Mouse (Mus musculus): ENCODE measurements around the gene Rab28. TPM values are rescaled to one million over a fixed set of nuclear protein-coding genes. Genes with fewer than 3 reads are reported as not detected.
"Not testable (repeated sequence)": the region's sequence is repeated elsewhere in the genome, so short reads cannot be mapped to it uniquely, and the experiment has no call there.

Rab28 gene
- polyA plus RNA-seq, 1 experiment: 27.2 TPM

DNA sequence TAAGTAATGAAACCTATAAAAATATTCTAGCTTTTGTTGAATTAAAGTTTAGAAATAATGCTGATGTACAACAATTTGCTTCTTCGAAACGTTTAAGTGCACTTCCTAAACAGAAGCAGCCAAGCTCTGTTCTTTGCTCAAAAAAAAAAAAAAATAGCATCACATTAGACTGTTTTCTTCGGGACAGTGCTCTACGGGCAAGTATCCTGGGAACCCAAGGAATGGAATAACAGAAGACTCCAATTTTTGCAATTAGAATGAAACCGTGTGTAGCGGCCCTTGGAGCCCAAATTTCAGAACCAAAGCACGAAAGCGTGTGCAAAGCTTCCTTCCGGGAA, 1.2 kb downstream of the Rab28 start:
- no peaks in the 10 kb centered on the region for H3K36me3 ChIP-seq (ENCODE audit: control insufficient read depth, insufficient read depth, low read length)
- no peaks in the 10 kb centered on the region for H3K27me3 ChIP-seq (replicated peaks; ENCODE audit: control insufficient read depth, insufficient read depth, low read length)
- peak overlapping the region; percentile 72 for H3K4me3 ChIP-seq (ENCODE audit: insufficient read depth, low read depth, low read length)
- no peak for TF ChIP-seq POLR2A (IDR thresholded peaks at IDR 0.05; ENCODE audit: low read depth, low read length)
- TF ChIP-seq CTCF (conservative IDR thresholded peaks at IDR 0.05; ENCODE audit: insufficient read depth, insufficient read length, low read depth, low read length): no peak
- no peaks in the 10 kb centered on the region; the same call in 1 of the 2 replicates for H3K4me1 ChIP-seq (ENCODE audit: control insufficient read depth, insufficient read depth, low read length)
- no peak overlapping the region for H3K27ac ChIP-seq (ENCODE audit: insufficient read depth, low read depth, low read length)
- DNase-seq: no peak
- WGBS: 5% methylated on average over 9 of the region's 9 CpGs

DNA sequence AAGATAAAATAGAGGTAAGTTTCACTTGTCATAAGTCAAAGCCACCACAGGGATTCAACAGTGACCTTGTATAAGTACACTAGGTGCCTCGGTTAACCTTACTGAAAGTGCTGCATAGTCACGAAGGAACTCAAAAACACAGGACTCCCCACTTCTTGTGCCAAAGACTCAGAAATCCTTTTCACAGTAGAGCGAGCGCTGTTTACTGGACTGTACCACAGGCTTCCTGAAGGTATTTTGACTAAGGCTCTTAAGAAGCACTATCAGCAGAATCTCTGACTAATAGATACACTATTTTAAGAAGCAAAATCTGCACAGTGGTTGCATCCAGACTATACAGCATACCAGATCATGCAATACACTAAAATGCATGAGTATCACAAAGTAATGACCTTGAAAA, 6.9 kb downstream of the Rab28 start:
- H3K27me3 ChIP-seq (replicated peaks; ENCODE audit: control insufficient read depth, insufficient read depth, low read length); H3K27ac ChIP-seq (ENCODE audit: insufficient read depth, low read depth, low read length); H3K36me3 ChIP-seq (ENCODE audit: control insufficient read depth, insufficient read depth, low read length); H3K4me1 ChIP-seq (ENCODE audit: control insufficient read depth, insufficient read depth, low read length); H3K4me3 ChIP-seq (ENCODE audit: insufficient read depth, low read depth, low read length): not testable (repeated sequence)
- WGBS: 38% methylated on average over 4 of the region's 4 CpGs
- peak; percentile 37 for DNase-seq

DNA sequence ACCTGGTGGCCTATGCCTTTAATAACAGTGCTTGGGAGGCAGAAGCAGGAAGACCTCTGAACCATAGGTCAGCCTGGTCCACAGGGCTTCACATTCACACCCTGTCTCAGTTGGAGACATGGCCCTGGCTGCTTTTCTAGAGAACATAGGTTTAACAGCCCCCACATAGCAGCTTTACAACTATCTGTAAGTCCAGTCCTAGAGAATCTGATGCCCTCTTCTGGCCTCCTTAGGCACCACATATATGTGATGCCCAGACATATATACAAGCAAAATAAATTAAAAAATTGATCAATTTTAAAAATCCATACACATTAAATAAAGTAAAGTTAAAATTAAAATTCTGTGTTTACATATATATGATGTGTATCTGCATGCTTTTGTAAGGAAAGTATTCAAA, 10.0 kb downstream of the Rab28 start:
- Histone ChIP-seq H3K27ac (ENCODE audit: insufficient read depth, low read depth, low read length) (no peak overlapping the region), H3K4me1 (ENCODE audit: control insufficient read depth, insufficient read depth, low read length) (no peaks in the 10 kb centered on the region), H3K36me3 (ENCODE audit: control insufficient read depth, insufficient read depth, low read length) (no peaks in the 10 kb centered on the region), H3K27me3 (replicated peaks; ENCODE audit: control insufficient read depth, insufficient read depth, low read length) (no peaks in the 10 kb centered on the region), H3K4me3 (ENCODE audit: insufficient read depth, low read depth, low read length) (no peak overlapping the region)
- TF ChIP-seq POLR2A (IDR thresholded peaks at IDR 0.05; ENCODE audit: low read depth, low read length) (no peak), CTCF (conservative IDR thresholded peaks at IDR 0.05; ENCODE audit: insufficient read depth, insufficient read length, low read depth, low read length) (no peak)
- no peak for DNase-seq

DNA sequence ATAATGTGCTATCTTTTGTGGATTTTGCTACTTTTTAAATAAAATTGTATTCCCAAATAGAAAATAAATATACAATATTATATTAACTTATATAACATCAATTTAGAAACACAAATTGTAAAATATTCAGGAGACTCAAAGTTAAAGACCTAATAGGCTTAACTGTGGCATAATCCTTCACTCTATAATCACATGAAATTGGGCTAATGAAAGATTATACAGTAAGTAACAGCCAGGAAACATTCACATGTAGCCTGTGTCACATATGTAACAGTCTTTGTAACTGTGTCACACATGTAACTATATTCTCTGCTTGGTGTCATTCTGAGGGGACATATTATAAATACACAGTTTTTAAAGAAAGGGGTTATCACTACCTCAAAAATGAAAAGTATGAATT, 22.9 kb downstream of the Rab28 start:
- no peak for TF ChIP-seq CTCF (conservative IDR thresholded peaks at IDR 0.05; ENCODE audit: insufficient read depth, insufficient read length, low read depth, low read length)
- no peak for TF ChIP-seq POLR2A (IDR thresholded peaks at IDR 0.05; ENCODE audit: low read depth, low read length)
- H3K4me3 ChIP-seq (ENCODE audit: insufficient read depth, low read depth, low read length): no peak overlapping the region

GRCm38 (mm10) chr5:41683976-41684375, 24.0 kb downstream of the Rab28 start:
- no peak overlapping the region for H3K27ac ChIP-seq (ENCODE audit: insufficient read depth, low read depth, low read length)
- 97% methylated on average over 2 of the region's 2 CpGs for WGBS
- TF ChIP-seq POLR2A (IDR thresholded peaks at IDR 0.05; ENCODE audit: low read depth, low read length) (no peak), CTCF (conservative IDR thresholded peaks at IDR 0.05; ENCODE audit: insufficient read depth, insufficient read length, low read depth, low read length) (no peak)

More for the DNA sequence above, 22.9 kb downstream of the Rab28 start:
- H3K4me1 ChIP-seq (ENCODE audit: control insufficient read depth, insufficient read depth, low read length): no peaks in the 10 kb centered on the region
- no peaks in the 10 kb centered on the region for H3K36me3 ChIP-seq (ENCODE audit: control insufficient read depth, insufficient read depth, low read length)
- H3K27me3 ChIP-seq (replicated peaks; ENCODE audit: control insufficient read depth, insufficient read depth, low read length): no peaks in the 10 kb centered on the region; the same call in 1 of the 2 replicates
- H3K27ac ChIP-seq (ENCODE audit: insufficient read depth, low read depth, low read length): no peak overlapping the region
- no peak for DNase-seq

GRCm38 (mm10) chr5:41666012-41666411, 41.9 kb downstream of the Rab28 start:
- no peak for TF ChIP-seq POLR2A (IDR thresholded peaks at IDR 0.05; ENCODE audit: low read depth, low read length)
- no peak for TF ChIP-seq CTCF (conservative IDR thresholded peaks at IDR 0.05; ENCODE audit: insufficient read depth, insufficient read length, low read depth, low read length)
- Histone ChIP-seq H3K36me3 (ENCODE audit: control insufficient read depth, insufficient read depth, low read length) (no peaks in the 10 kb centered on the region), H3K4me3 (ENCODE audit: insufficient read depth, low read depth, low read length) (no peak overlapping the region), H3K27me3 (replicated peaks; ENCODE audit: control insufficient read depth, insufficient read depth, low read length) (no peaks in the 10 kb centered on the region), H3K4me1 (ENCODE audit: control insufficient read depth, insufficient read depth, low read length) (no peaks in the 10 kb centered on the region), H3K27ac (ENCODE audit: insufficient read depth, low read depth, low read length) (no peak overlapping the region)
- no peak for DNase-seq
- 81% methylated on average over 6 of the region's 6 CpGs for WGBS

More at GRCm38 (mm10) chr5:41683976-41684375, 24.0 kb downstream of the Rab28 start:
- no peaks in the 10 kb centered on the region for H3K4me1 ChIP-seq (ENCODE audit: control insufficient read depth, insufficient read depth, low read length)
- no peak for DNase-seq
- H3K27me3 ChIP-seq (replicated peaks; ENCODE audit: control insufficient read depth, insufficient read depth, low read length): no peaks in the 10 kb centered on the region; the same call in 1 of the 2 replicates
- no peak overlapping the region for H3K4me3 ChIP-seq (ENCODE audit: insufficient read depth, low read depth, low read length)
- no peaks in the 10 kb centered on the region for H3K36me3 ChIP-seq (ENCODE audit: control insufficient read depth, insufficient read depth, low read length)

- WGBS: 61% methylated on average over 2 of the region's 2 CpGs
- TF ChIP-seq CTCF (conservative IDR thresholded peaks at IDR 0.05; ENCODE audit: insufficient read depth, insufficient read length, low read depth, low read length): no peak
- TF ChIP-seq POLR2A (IDR thresholded peaks at IDR 0.05; ENCODE audit: low read depth, low read length): no peak
- H3K27ac ChIP-seq (ENCODE audit: insufficient read depth, low read depth, low read length): no peak overlapping the region
- no peak for DNase-seq
- no peaks in the 10 kb centered on the region for H3K27me3 ChIP-seq (replicated peaks; ENCODE audit: control insufficient read depth, insufficient read depth, low read length)
- H3K4me3 ChIP-seq (ENCODE audit: insufficient read depth, low read depth, low read length): no peak overlapping the region
- no peaks in the 10 kb centered on the region for H3K36me3 ChIP-seq (ENCODE audit: control insufficient read depth, insufficient read depth, low read length)
- H3K4me1 ChIP-seq (ENCODE audit: control insufficient read depth, insufficient read depth, low read length): no peaks in the 10 kb centered on the region
Observed at GRCm38 (mm10) chr5:41636793-41637192, 71.2 kb downstream of the Rab28 start.

All from kidney, adult 2 months (tissue).